Mouse (Mus musculus) stomach, postnatal 0 days (tissue): ENCODE results near the gene Man2a1. TPM values are rescaled to one million over a fixed set of nuclear protein-coding genes. Genes with fewer than 3 reads are reported as not detected.
"Not testable (repeated sequence)": the region's sequence is repeated elsewhere in the genome, so short reads cannot be mapped to it uniquely, and the experiment has no call there.

Source experiments
- ATAC-seq: fragments of 200-750 bp; cut with Nextera tagmentation; 2 replicates; pipeline ENCODE4 v1.8.0; 2017; ENCODE audit not compliant: low FRiP score, low TSS enrichment
- DNase-seq: peaks from one replicate; pipeline ENCODE4 v3.0.0-alpha.2; 2016; ENCODE audit warnings: low spot score
- H3K27ac ChIP-seq: fragments of 300-500 bp; sonication (generic); replicated peaks from 2 replicates; pipeline ENCODE4 v1.5.1; 2014; ENCODE audit warnings: mild to moderate bottlenecking, control low read depth
- H3K27me3 ChIP-seq: fragments of 300-500 bp; sonication (generic); 2 replicates; pipeline ENCODE4 v1.6.1; 2014; ENCODE audit warnings: low read length; ENCODE audit not compliant: control insufficient read depth, insufficient read depth
- H3K36me3 ChIP-seq: fragments of 300-500 bp; sonication (generic); 2 replicates; pipeline ENCODE4 v1.6.1; 2014; ENCODE audit warnings: low read length, mixed read lengths; ENCODE audit not compliant: control insufficient read depth, insufficient read depth
- H3K4me1 ChIP-seq: fragments of 300-500 bp; sonication (generic); replicated peaks from 2 replicates; pipeline ENCODE4 v1.6.1; 2014; ENCODE audit warnings: antibody characterized with exemption; ENCODE audit not compliant: control insufficient read depth, insufficient read depth
- H3K4me2 ChIP-seq: fragments of 300-500 bp; sonication (generic); replicated peaks from 2 replicates; pipeline ENCODE4 v1.6.1; 2014; ENCODE audit warnings: low read depth, mild to moderate bottlenecking, control low read depth, moderate library complexity
- H3K4me3 ChIP-seq: fragments of 300-500 bp; sonication (generic); 2 replicates; pipeline ENCODE4 v1.5.1; 2014; ENCODE audit warnings: low read depth, low read length, control low read depth
- H3K9ac ChIP-seq: fragments of 300-500 bp; sonication (generic); 2 replicates; pipeline ENCODE4 v1.6.1; 2014; ENCODE audit warnings: mild to moderate bottlenecking, low read length, control low read depth, mixed read lengths
- H3K9me3 ChIP-seq: fragments of 300-500 bp; sonication (generic); 2 replicates; pipeline ENCODE4 v1.6.1; 2016; ENCODE audit warnings: low read length; ENCODE audit not compliant: control insufficient read depth
- CTCF ChIP-seq: IDR thresholded peaks from 2 replicates; pipeline ENCODE4 v1.5.1; 2016; ENCODE audit warnings: antibody characterized with exemption, low read depth, mild to moderate bottlenecking, moderate library complexity
- EP300 ChIP-seq: optimal IDR thresholded peaks from 2 replicates; pipeline ENCODE3; 2016; ENCODE audit warnings: antibody characterized with exemption
- WGBS: fragments of 180-500 bp; shearing (Covaris S2); extraction: QIAGEN DNeasy Blood & Tissue Kit; methylation state at CpG from one replicate; pipeline ENCODE4 v1.1.7; 2014; 5-methylcytosine and 5-hydroxymethylcytosine counted together
- polyA plus RNA-seq: library from polyadenylated mRNA; unstranded; fragments of >200 nt; fragmentation: Nextera tagmentation; extraction: Ambion mirVana; gene quantifications from 2 replicates; pipeline ENCODE4 v1.2.1, GENCODE M21; 2015

Man2a1 gene
- polyA plus RNA-seq, 1 experiment from 2014 or later: 9.3 TPM

GRCm38 (mm10) chr17:64754142-64754863 lies 153.8 kb downstream of the Man2a1 start:
- H3K27ac ChIP-seq: no peak overlapping the region
- H3K9ac ChIP-seq: no peak overlapping the region
- TF ChIP-seq EP300: no peak
- no peak for TF ChIP-seq CTCF
- DNase-seq: no peak
- H3K4me2 ChIP-seq: no peak overlapping the region
- no peaks in the 10 kb centered on the region for H3K27me3 ChIP-seq
- 70% methylated on average over 9 of the region's 9 CpGs for WGBS
- H3K9me3 ChIP-seq: no peaks in the 10 kb centered on the region
- H3K4me1 ChIP-seq: no peaks in the 10 kb centered on the region
- ATAC-seq: no peak
- H3K36me3 ChIP-seq: no peaks in the 10 kb centered on the region
- H3K4me3 ChIP-seq: no peak overlapping the region

GRCm38 (mm10) chr17:64755191-64755590 lies 154.7 kb downstream of the Man2a1 start:
- H3K4me3 ChIP-seq: no peak overlapping the region
- 68% methylated on average over 5 of the region's 5 CpGs for WGBS
- no peak for TF ChIP-seq CTCF
- no peak for TF ChIP-seq EP300

GRCm38 (mm10) chr17:64762651-64763050 lies 162.1 kb downstream of the Man2a1 start:
- not testable (repeated sequence) for ATAC-seq, H3K4me1 ChIP-seq, H3K4me3 ChIP-seq

More at GRCm38 (mm10) chr17:64755191-64755590, 154.7 kb downstream of the Man2a1 start:
- no peak overlapping the region for H3K4me2 ChIP-seq
- H3K4me1 ChIP-seq: no peaks in the 10 kb centered on the region
- no peak overlapping the region for H3K27ac ChIP-seq
- DNase-seq (no peak), ATAC-seq (no peak)
- no peak overlapping the region for H3K9ac ChIP-seq
- H3K27me3 ChIP-seq: no peaks in the 10 kb centered on the region
- H3K9me3 ChIP-seq: no peaks in the 10 kb centered on the region
- H3K36me3 ChIP-seq: no peaks in the 10 kb centered on the region

GRCm38 (mm10) chr17:64763491-64763890 lies 163.0 kb downstream of the Man2a1 start:
- Histone ChIP-seq H3K4me2 (no peak overlapping the region), H3K4me3 (no peak overlapping the region), H3K9me3 (no peaks in the 10 kb centered on the region), H3K36me3 (no peaks in the 10 kb centered on the region), H3K27ac (no peak overlapping the region), H3K9ac (no peak overlapping the region), H3K4me1 (no peaks in the 10 kb centered on the region), H3K27me3 (no peaks in the 10 kb centered on the region)
- no peak for TF ChIP-seq CTCF
- DNase-seq: no peak
- ATAC-seq: no peak
- WGBS: 91% methylated on average over 4 of the region's 4 CpGs

More at GRCm38 (mm10) chr17:64762651-64763050, 162.1 kb downstream of the Man2a1 start:
- not testable (repeated sequence) for DNase-seq, H3K9ac ChIP-seq, H3K4me2 ChIP-seq, H3K36me3 ChIP-seq, H3K27ac ChIP-seq, H3K9me3 ChIP-seq, H3K27me3 ChIP-seq
- WGBS: 66% methylated on average over 4 of the region's 4 CpGs

- Histone ChIP-seq H3K9ac (no peak overlapping the region), H3K4me1 (no peaks in the 10 kb centered on the region), H3K27ac (no peak overlapping the region), H3K27me3 (no peaks in the 10 kb centered on the region), H3K4me3 (no peak overlapping the region), H3K4me2 (no peak overlapping the region), H3K36me3 (no peaks in the 10 kb centered on the region), H3K9me3 (no peaks in the 10 kb centered on the region)
- ATAC-seq (no peak), DNase-seq (no peak)
- TF ChIP-seq CTCF: no peak
- TF ChIP-seq EP300: no peak
- WGBS: 90% methylated on average over 11 of the region's 11 CpGs
Observed at GRCm38 (mm10) chr17:64764175-64765122, 163.9 kb downstream of the Man2a1 start.

GRCm38 (mm10) chr17:64765286-64765685 lies 164.8 kb downstream of the Man2a1 start:
- Histone ChIP-seq H3K9ac (no peak overlapping the region), H3K4me3 (no peak overlapping the region), H3K4me2 (no peak overlapping the region), H3K27me3 (no peaks in the 10 kb centered on the region), H3K4me1 (no peaks in the 10 kb centered on the region), H3K36me3 (no peaks in the 10 kb centered on the region), H3K27ac (no peak overlapping the region), H3K9me3 (no peaks in the 10 kb centered on the region)
- WGBS: 35% methylated on average over 9 of the region's 9 CpGs
- ATAC-seq (no peak; the same call in 1 of the 2 replicates), DNase-seq (no peak)
- TF ChIP-seq EP300: no peak
- TF ChIP-seq CTCF: peak; percentile 20; the same call in 1 of the 2 replicates
